Comparison of ENCODE assay signal across 25 mouse cellular contexts in genomic region chr10:83636191-83636590, GRCm38 (mm10). TPM values are rescaled to one million over a fixed set of nuclear protein-coding genes. Genes with fewer than 3 reads are reported as not detected.
DNase-seq lines count a peak whose midpoint lies in the region; ATAC-seq and TF ChIP-seq lines count a peak whose summit lies in the region.
"Had no signal": no experiment of that assay in that cellular context is flagged by ENCODE, and none has a peak within 500 bp of the region (broad histone marks: within the 10 kb centered on the region; RNA-seq: fewer than 3 reads in every experiment).

No protein-coding gene starts in this region.

- H3K4me3 ChIP-seq in heart, embryonic 10.5 days: no peak overlapping the region
- H3K4me3 ChIP-seq in left cerebral cortex, adult 2 months: no peak overlapping the region
- H3K4me3 ChIP-seq in midbrain, postnatal 0 days (ENCODE audit: low read depth, low read length): no peak overlapping the region
- H3K4me3 ChIP-seq in midbrain, embryonic 15.5 days: no peak overlapping the region
- H3K4me3 ChIP-seq: forebrain, embryonic 13.5 days; heart, embryonic 15.5 days; hindbrain, embryonic 10.5 days; limb, embryonic 12.5 days; megakaryocyte, embryonic 14.5 days had no signal

- intact Hi-C loops in left cerebral cortex, adult 2 months (cut with DNase I): no loop called here
- intact Hi-C loops in left cerebral cortex, postnatal 36 days (cut with DNase I): no loop called here

- no peak overlapping the region for H3K9ac ChIP-seq in midbrain, postnatal 0 days (replicated peaks; ENCODE audit: low read length, poor library complexity, severe bottlenecking)
- no peak overlapping the region for H3K9ac ChIP-seq in midbrain, embryonic 15.5 days
- H3K9ac ChIP-seq: forebrain, embryonic 13.5 days; heart, embryonic 15.5 days; limb, embryonic 12.5 days had no signal

- 89% methylated on average over 2 of the region's 2 CpGs for WGBS in heart, embryonic 10.5 days
- 88% methylated on average over 2 of the region's 2 CpGs for WGBS in midbrain, postnatal 0 days
- WGBS in midbrain, embryonic 15.5 days: 93% methylated on average over 2 of the region's 2 CpGs

- H3K4me1 ChIP-seq in heart, embryonic 10.5 days: peaks cover 47% of the 10 kb centered on the region
- H3K4me1 ChIP-seq in midbrain, postnatal 0 days (ENCODE audit: insufficient read depth, low read length): no peaks in the 10 kb centered on the region
- peaks cover 10% of the 10 kb centered on the region for H3K4me1 ChIP-seq in midbrain, embryonic 15.5 days

- peak overlapping the region; percentile 62; the same call in 1 of the 2 replicates for H3K27ac ChIP-seq in heart, embryonic 10.5 days
- peak overlapping the region; percentile 44 for H3K27ac ChIP-seq in left cerebral cortex, adult 2 months
- H3K27ac ChIP-seq in midbrain, postnatal 0 days (ENCODE audit: low read depth, low read length): no peak overlapping the region
- H3K27ac ChIP-seq in midbrain, embryonic 15.5 days: no peak overlapping the region
- H3K27ac ChIP-seq: forebrain, embryonic 13.5 days; heart, embryonic 15.5 days; hindbrain, embryonic 10.5 days; limb, embryonic 12.5 days had no signal

- DNase-seq in heart, embryonic 10.5 days (ENCODE audit: low spot score): no peak
- no peak for DNase-seq in heart, adult 18-20 months
- no peak for DNase-seq in left cerebral cortex, adult 2 months (ENCODE audit: extremely low spot score in 1 of 2, low spot score in 2 of 2)
- no peak for DNase-seq in left cerebral cortex, postnatal 36 days (ENCODE audit: low spot score in 2 of 2)
- DNase-seq in midbrain, postnatal 0 days (ENCODE audit: low spot score): no peak
- DNase-seq in frontal cortex, postnatal 25 days (ENCODE audit: low spot score in 2 of 2): no peak
- DNase-seq: adrenal gland, adult 2 months; B cell, adult 2 months; gastrocnemius, postnatal 10 days; kidney, adult 8-10 months; kidney, postnatal 10 days; lung, adult 2 months; midbrain, embryonic 14.5 days; right cerebral cortex, adult 18-20 months; right cerebral cortex, postnatal 4 days; thymus, postnatal 14 days had no signal

- no peak for TF ChIP-seq CTCF in left cerebral cortex, adult 2 months (IDR thresholded peaks at IDR 0.05)
- no peak for TF ChIP-seq CTCF in midbrain, postnatal 0 days (IDR thresholded peaks at IDR 0.05)

- H3K36me3 ChIP-seq in heart, embryonic 10.5 days: peaks cover 16% of the 10 kb centered on the region
- peaks cover 16% of the 10 kb centered on the region for H3K36me3 ChIP-seq in midbrain, postnatal 0 days (ENCODE audit: insufficient read depth, low read length)
- 0 out of 2 replicates have a peak, but pooled peaks cover 4% of the 10 kb centered on the region for H3K36me3 ChIP-seq in midbrain, embryonic 15.5 days (replicated peaks)
- H3K36me3 ChIP-seq: G1E had no signal

- H3K27me3 ChIP-seq in heart, embryonic 10.5 days (ENCODE audit: insufficient read depth, poor library complexity, severe bottlenecking): no peaks in the 10 kb centered on the region
- H3K27me3 ChIP-seq in midbrain, postnatal 0 days (ENCODE audit: insufficient read depth, low read length): no peaks in the 10 kb centered on the region
- no peaks in the 10 kb centered on the region for H3K27me3 ChIP-seq in midbrain, embryonic 15.5 days (replicated peaks)
- H3K27me3 ChIP-seq: CH12.LX; forebrain, embryonic 13.5 days; heart, embryonic 15.5 days; limb, embryonic 12.5 days; Patski had no signal

- H3K4me2 ChIP-seq in midbrain, postnatal 0 days (ENCODE audit: low read depth, low read length, poor library complexity, severe bottlenecking): 0 out of 2 replicates have a peak overlapping the region, but pooled peaks have one; percentile 3
- H3K4me2 ChIP-seq in midbrain, embryonic 15.5 days: no peak overlapping the region
- H3K4me2 ChIP-seq: forebrain, embryonic 13.5 days; heart, embryonic 15.5 days; limb, embryonic 12.5 days had no signal

- ATAC-seq in midbrain, postnatal 0 days (ENCODE audit: low FRiP score): no peak
- ATAC-seq in midbrain, embryonic 15.5 days (replicated peaks): no peak
- ATAC-seq: forebrain, embryonic 13.5 days; Patski had no signal

- no peaks in the 10 kb centered on the region for H3K9me3 ChIP-seq in heart, embryonic 10.5 days
- H3K9me3 ChIP-seq in midbrain, postnatal 0 days (ENCODE audit: low read length): no peaks in the 10 kb centered on the region
- no peaks in the 10 kb centered on the region for H3K9me3 ChIP-seq in midbrain, embryonic 15.5 days
- H3K9me3 ChIP-seq: forebrain, embryonic 13.5 days; G1E; heart, embryonic 15.5 days; hindbrain, embryonic 10.5 days; limb, embryonic 12.5 days; megakaryocyte, embryonic 14.5 days had no signal

RNA-seq across cellular contexts. Expression of gene Appl2, which starts 12.3 kb away (rescaled TPM):
- 29.5 and 34.0 TPM in 2 replicates for polyA plus RNA-seq in heart, embryonic 10.5 days (2016; fragmentation: Nextera tagmentation; extraction: Ambion mirVana)
- total RNA-seq in heart, adult 18-20 months (2021): 10 to 100 TPM; 34.2 to 40.0 TPM
- total RNA-seq in left cerebral cortex, adult 2 months (2021): 10 to 100 TPM; 67.8 to 69.2 TPM
- 10 to 100 TPM; 57.6 to 69.1 TPM for total RNA-seq in left cerebral cortex, postnatal 36 days (2021)
- 54.5 and 57.4 TPM in 2 replicates for total RNA-seq in midbrain, postnatal 0 days (2014; rRNA removed)
- 40.7 and 42.1 TPM in 2 replicates for polyA plus RNA-seq in midbrain, postnatal 0 days (2015; fragmentation: Nextera tagmentation; extraction: Ambion mirVana)
- 54.1 and 59.6 TPM in 2 replicates for polyA plus RNA-seq in midbrain, embryonic 15.5 days (2015; fragmentation: Nextera tagmentation; extraction: Ambion mirVana)

Comparison
In these comparisons a context has a peak if more than half of its experiments do, and no peak if none do; other contexts are left out.
1. H3K27ac ChIP-seq: peak in heart, embryonic 10.5 days (single experiment) and left cerebral cortex, adult 2 months (single experiment); none in midbrain, postnatal 0 days (single experiment) and midbrain, embryonic 15.5 days (single experiment).